Mouse (Mus musculus): ENCODE measurements around the gene Cyp4f13. TPM values are rescaled to one million over a fixed set of nuclear protein-coding genes. Genes with fewer than 3 reads are reported as not detected.

Cyp4f13 gene
- polyA plus RNA-seq, 1 experiment: 0.19 TPM

GRCm38 (mm10) chr17:32891239-32892180, 55.7 kb downstream of the Cyp4f13 start, which contains the start of gene Zfp870:
Gene Zfp870, minus strand, starts transcription at chr17:32891642.
- Histone ChIP-seq H3K4me1 (ENCODE audit: control insufficient read depth) (peaks cover 17% of the 10 kb centered on the region), H3K4me3 (replicated peaks) (peak within 1 kb of the TSS; percentile 72), H3K36me3 (ENCODE audit: control insufficient read depth) (no peaks in the 10 kb centered on the region), H3K27me3 (ENCODE audit: control insufficient read depth) (no peaks in the 10 kb centered on the region), H3K9me3 (ENCODE audit: control insufficient read depth, low read length) (no peaks in the 10 kb centered on the region)
- TF ChIP-seq GATA1 (IDR thresholded peaks at IDR 0.05; ENCODE audit: low read length) (no peak), TAL1 (IDR thresholded peaks at IDR 0.05; ENCODE audit: low read length) (no peak)

- H3K4me1 ChIP-seq (ENCODE audit: control insufficient read depth): peaks cover 17% of the 10 kb centered on the region
- TF ChIP-seq TAL1 (IDR thresholded peaks at IDR 0.05; ENCODE audit: low read length) (no peak), GATA1 (IDR thresholded peaks at IDR 0.05; ENCODE audit: low read length) (no peak)
- H3K4me3 ChIP-seq (replicated peaks): peak overlapping the region; percentile 72
- H3K27me3 ChIP-seq (ENCODE audit: control insufficient read depth): no peaks in the 10 kb centered on the region
- no peaks in the 10 kb centered on the region for H3K9me3 ChIP-seq (ENCODE audit: control insufficient read depth, low read length)
- H3K36me3 ChIP-seq (ENCODE audit: control insufficient read depth): no peaks in the 10 kb centered on the region
Observed at GRCm38 (mm10) chr17:32890852-32891238, 56.4 kb downstream of the Cyp4f13 start.

DNA sequence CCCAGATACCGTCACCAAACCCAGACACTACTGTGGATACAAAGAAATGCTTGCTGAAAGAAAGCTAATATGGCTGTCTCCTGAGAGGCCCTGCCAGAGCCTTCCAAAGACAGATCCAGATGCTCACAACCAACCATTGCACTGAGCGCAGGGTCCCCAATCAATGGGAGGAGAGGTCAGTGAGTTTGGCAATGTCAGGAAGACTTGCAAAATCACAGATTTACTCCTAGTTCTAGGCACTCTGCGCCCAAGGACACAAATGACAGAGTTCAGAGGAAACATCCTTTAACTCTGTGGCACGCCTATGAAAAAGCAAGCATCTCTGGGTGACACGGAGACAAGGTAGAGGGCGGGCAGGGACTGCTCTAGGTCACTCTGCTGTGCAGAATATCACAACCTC, 57.6 kb downstream of the Cyp4f13 start:
- Histone ChIP-seq H3K36me3 (ENCODE audit: control insufficient read depth) (no peaks in the 10 kb centered on the region; the same call in 1 of the 2 replicates), H3K27me3 (ENCODE audit: control insufficient read depth) (no peaks in the 10 kb centered on the region), H3K9me3 (ENCODE audit: control insufficient read depth, low read length) (no peaks in the 10 kb centered on the region), H3K4me3 (replicated peaks) (no peak overlapping the region), H3K4me1 (ENCODE audit: control insufficient read depth) (peaks cover 17% of the 10 kb centered on the region)
- TF ChIP-seq TAL1 (IDR thresholded peaks at IDR 0.05; ENCODE audit: low read length) (no peak), GATA1 (IDR thresholded peaks at IDR 0.05; ENCODE audit: low read length) (no peak)

GRCm38 (mm10) chr17:32880320-32881218, 66.6 kb downstream of the Cyp4f13 start:
- no peaks in the 10 kb centered on the region for H3K9me3 ChIP-seq (ENCODE audit: control insufficient read depth, low read length)
- H3K4me1 ChIP-seq (ENCODE audit: control insufficient read depth): peaks cover 5% of the 10 kb centered on the region
- no peak for TF ChIP-seq TAL1 (IDR thresholded peaks at IDR 0.05; ENCODE audit: low read length)
- no peak for TF ChIP-seq GATA1 (IDR thresholded peaks at IDR 0.05; ENCODE audit: low read length)
- peaks cover 15% of the 10 kb centered on the region for H3K27me3 ChIP-seq (ENCODE audit: control insufficient read depth)
- H3K36me3 ChIP-seq (ENCODE audit: control insufficient read depth): peaks cover 19% of the 10 kb centered on the region
- no peak overlapping the region for H3K4me3 ChIP-seq (replicated peaks)

GRCm38 (mm10) chr17:32878773-32879172, 68.4 kb downstream of the Cyp4f13 start:
- Histone ChIP-seq H3K4me3 (replicated peaks) (no peak overlapping the region), H3K27me3 (ENCODE audit: control insufficient read depth) (peaks cover 15% of the 10 kb centered on the region), H3K4me1 (ENCODE audit: control insufficient read depth) (peaks cover 5% of the 10 kb centered on the region), H3K36me3 (ENCODE audit: control insufficient read depth) (peaks cover 15% of the 10 kb centered on the region), H3K9me3 (ENCODE audit: control insufficient read depth, low read length) (no peaks in the 10 kb centered on the region)
- TF ChIP-seq GATA1 (IDR thresholded peaks at IDR 0.05; ENCODE audit: low read length) (no peak), TAL1 (IDR thresholded peaks at IDR 0.05; ENCODE audit: low read length) (no peak)

DNA sequence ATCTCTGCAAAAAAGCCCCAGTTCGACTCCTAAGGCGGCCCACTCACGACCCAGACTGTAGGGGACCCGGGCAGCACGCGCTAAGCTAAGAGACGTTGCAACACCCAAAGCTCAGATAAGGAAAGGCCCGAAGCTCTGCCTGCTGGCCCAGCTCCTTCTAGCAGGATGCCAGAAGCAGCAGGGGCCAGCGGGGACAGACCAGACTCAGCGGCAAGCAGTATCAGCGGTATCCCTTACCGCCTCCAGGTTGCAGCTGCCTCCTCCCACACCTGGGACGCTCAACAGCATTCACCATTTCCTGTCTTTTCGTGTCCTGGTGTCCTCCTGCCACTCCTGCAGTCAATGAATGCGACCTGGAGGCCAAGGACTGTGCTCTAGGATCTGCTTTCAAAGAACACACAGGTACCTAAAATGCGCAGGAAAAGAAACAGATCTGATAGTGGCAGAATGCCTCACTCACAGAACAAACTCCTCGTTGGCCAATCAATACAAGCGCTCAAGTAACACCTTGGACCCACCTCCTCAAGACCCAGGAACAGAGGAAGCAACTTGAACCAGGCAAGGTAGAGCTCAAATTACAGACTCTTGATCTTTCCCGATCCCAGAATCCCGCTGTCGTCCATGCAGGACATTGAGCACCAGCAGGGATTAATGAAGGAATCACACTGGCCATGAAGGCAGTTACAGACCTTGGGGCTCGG, 69.6 kb downstream of the Cyp4f13 start:
- Histone ChIP-seq H3K9me3 (ENCODE audit: control insufficient read depth, low read length) (no peaks in the 10 kb centered on the region), H3K36me3 (ENCODE audit: control insufficient read depth) (peaks cover 4% of the 10 kb centered on the region), H3K4me1 (ENCODE audit: control insufficient read depth) (peaks cover 5% of the 10 kb centered on the region), H3K4me3 (replicated peaks) (no peak overlapping the region), H3K27me3 (ENCODE audit: control insufficient read depth) (peaks cover 15% of the 10 kb centered on the region)
- TF ChIP-seq TAL1 (IDR thresholded peaks at IDR 0.05; ENCODE audit: low read length): no peak
- no peak for TF ChIP-seq GATA1 (IDR thresholded peaks at IDR 0.05; ENCODE audit: low read length)

Other genes with a start within 250 kb of the Cyp4f13 start
- gene Zfp871, start 159.1 kb downstream of the Cyp4f13 start, polyA plus RNA-seq (2012): 0.02 and 0.04 TPM in 2 replicates
- not detected in 2 replicates for gene Zfp811, start 137.5 kb downstream of the Cyp4f13 start, polyA plus RNA-seq (2012)
- not detected in 2 replicates for gene Zfp799, start 117.1 kb downstream of the Cyp4f13 start, polyA plus RNA-seq (2012)
- gene Zfp870, start 55.8 kb downstream of the Cyp4f13 start, polyA plus RNA-seq (2012): 0.01 TPM in 1 of 2 replicates, not detected in the other
- gene Cyp4f14, start 30.1 kb downstream of the Cyp4f13 start, polyA plus RNA-seq (2012): not detected in 2 replicates
- 0.02 and 0.04 TPM in 2 replicates for gene Zfp472, start 18.4 kb upstream of the Cyp4f13 start, polyA plus RNA-seq (2012)
- gene Zfp952, start 45.7 kb upstream of the Cyp4f13 start, polyA plus RNA-seq (2012): 0.02 and 0.03 TPM in 2 replicates
- gene Zfp763, start 86.0 kb upstream of the Cyp4f13 start, polyA plus RNA-seq (2012): not detected in 2 replicates
- gene 4921501E09Rik, start 120.7 kb upstream of the Cyp4f13 start, polyA plus RNA-seq (2012): not detected in 2 replicates
- not detected in 2 replicates for gene Zfp563, start 141.9 kb upstream of the Cyp4f13 start, polyA plus RNA-seq (2012)
- gene Morc2b, start 192.3 kb upstream of the Cyp4f13 start, polyA plus RNA-seq (2012): not detected in 2 replicates
- gene Olfr55, start 221.0 kb upstream of the Cyp4f13 start, polyA plus RNA-seq (2012): not detected in 2 replicates
- not detected in 2 replicates for gene Olfr239, start 243.9 kb upstream of the Cyp4f13 start, polyA plus RNA-seq (2012)

Measured in erythroblast, embryonic 14.5 days (primary cell).